Mouse (Mus musculus) c-Kit-positive CD71-positive TER-119-negative erythroid progenitor cells, embryonic 14.5 days (primary cell): ENCODE results near the gene Endov.

Experiments
- DNase-seq: peaks from one replicate; pipeline ENCODE4 v3.0.0-alpha.2; 2013; ENCODE audit warnings: low read depth

The Endov gene

DNA sequence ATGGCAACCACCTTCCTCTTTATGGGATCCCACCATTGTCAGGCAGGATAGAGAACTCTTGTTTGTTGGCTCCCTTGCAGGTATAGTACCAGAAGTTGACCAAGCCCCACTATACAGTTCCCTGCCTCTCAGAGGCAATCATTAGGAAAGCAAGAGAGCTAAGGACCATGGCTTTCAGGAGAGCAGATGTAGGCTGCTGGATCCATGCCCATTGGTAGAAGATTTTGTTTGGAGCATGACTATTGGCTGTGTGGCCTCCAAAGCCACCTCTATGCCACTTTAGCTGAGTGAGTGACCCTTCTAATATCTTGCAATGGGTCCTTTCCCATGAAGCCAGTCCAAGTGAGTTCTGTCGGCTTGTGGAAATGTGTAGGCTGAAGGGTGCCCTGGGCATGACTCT is 28.2 kb downstream of the Endov start:
- DNase-seq, result no peak

DNA sequence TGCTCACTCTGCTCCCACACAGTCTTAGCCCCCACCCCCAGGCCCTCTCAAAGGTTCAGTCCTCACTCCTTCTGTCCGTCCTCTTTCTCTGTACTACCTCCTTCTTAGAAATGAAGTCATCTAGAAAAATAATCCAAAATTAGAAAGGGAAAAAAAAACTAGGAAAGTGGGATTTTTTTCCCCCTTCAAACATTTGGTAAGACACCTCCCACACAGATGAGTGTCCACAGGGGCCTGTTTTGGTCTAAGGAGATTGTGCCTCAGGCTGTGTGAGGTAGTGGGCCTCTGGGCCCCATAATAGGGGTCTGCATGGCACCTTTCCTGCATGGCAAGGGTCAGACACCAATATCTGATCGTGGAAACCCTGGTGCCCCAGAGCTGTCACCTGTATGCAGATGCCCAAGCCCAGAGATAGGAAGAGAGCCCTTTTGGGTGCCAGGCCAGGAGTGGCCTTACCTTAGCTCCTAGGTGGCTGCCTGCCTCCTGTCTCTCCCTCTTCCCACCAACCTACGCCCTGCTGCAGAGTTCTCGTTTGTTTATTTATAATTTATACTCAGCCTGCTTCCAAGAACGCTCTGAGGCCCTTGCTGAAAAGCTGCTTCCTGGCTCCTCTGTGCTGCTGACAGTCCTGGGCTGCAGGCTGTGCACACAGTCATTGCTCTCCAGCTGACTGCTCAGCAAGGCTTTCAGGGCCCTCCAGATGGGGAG is 29.0 kb downstream of the Endov start:
- DNase-seq, result no peak

DNA sequence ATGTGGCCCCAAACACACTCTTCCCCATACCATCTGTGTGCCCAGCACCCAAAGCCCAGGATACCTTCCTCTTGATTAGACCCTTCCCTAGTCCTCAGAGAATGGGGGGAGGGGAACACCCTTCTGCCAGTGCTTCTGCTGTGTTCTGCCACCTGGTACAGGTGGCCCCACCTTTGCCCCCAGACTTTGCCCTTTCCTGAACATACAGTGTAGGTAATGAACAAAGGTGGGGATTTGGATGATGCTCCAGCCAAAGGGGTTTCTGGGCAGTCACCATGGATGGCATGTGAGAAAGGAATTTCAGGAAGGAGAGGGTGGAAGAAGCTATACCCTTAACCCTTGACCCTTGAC is 29.5 kb downstream of the Endov start:
- no peak for DNase-seq

DNA sequence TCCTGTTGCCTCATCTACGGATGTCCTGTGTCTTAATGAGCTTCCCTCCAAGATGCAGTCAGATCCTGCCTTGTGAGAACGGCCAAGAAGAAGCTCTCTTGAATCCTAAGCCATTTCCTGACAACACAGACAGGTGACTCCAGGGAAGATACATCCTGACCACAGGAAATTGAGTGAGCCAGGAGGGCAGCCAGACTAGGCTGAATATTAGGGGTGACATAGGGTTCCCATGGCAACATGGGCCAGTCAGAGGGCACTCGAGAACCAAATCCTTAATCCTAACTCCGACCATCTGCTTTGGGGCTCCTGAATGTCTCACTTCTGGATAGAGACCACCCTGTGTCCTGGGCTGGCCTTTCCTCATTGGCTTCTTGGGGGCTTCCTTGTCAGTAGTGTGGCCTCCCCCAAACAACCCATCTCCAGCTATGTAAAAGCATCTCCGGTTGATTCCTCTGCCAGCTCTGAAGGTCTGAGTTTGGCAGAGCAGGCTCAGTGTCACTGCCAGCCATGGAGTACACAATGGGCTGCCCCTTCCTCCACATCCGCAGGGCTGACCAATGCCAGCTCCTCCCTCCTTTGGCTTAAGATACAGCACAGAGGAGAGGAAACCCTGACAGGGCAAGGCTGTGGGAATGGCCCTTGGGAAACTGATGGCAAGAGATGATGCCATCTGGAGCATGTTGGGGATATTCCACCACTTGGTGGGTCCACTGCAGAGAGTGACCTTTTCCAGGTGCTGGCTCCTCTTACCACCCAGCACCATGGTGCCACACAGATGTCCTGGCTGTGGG is 31.0 kb downstream of the Endov start:
- no peak for DNase-seq

DNA sequence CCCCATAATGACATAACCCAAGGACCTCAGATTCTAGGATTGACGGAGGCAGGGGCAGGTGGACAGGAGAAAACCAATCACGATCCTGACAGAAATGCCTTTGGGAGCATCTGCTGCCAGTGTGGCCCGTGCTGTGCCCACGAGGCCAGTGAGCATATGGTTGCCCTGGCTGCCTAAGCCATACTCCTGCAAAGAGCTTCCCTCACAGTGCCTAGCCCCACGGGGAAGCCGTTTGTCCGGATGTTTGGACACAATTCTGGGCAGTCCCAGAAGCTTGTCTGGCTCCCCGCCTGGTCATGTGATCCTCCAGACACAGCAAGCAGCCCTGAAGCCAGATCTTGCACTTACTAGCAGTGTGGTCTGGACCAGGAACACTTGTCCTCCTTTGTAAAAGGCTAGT is 31.6 kb downstream of the Endov start:
- no peak for DNase-seq

DNA sequence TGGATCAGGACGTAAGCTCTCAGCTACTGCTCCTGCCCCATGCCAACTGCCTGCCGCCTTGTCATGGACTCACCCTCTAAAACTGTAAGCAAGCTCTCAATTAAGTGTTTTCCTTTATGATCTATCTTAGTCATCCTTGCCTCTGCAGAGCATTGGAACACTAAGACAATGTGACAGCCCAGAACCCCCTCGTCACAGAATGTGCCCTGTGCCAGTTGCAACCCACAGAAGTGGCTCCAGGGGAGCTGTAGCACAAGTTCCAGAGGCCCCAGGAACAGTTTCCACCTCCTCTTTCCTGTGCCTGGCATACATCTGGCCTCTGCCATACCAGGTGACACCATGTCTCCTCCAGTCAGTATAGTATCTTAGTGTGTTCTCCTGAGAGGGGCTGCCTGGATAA is 32.2 kb downstream of the Endov start:
- DNase-seq, result no peak

DNA sequence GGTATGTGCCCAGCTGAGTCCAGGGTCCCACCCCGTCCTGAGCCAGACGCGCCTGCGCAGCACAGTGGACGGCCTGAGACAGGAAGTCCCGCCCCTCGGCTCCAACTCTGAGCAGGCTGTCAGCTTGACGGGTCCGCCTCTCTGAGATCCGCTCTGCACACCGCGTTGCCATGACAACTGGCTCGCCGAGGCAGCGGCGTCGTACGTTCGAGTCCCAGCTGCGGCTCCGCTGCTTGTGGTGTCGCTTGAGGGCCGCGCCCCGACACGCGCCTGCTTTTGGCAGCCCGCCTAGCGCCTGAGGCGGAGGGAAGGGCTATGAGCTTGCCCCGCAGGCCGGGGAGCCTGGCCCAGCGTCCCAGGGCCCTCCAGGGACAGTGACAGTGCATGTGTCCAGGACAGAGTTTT is 33.4 kb downstream of the Endov start:
- peak; percentile 67 for DNase-seq

DNA sequence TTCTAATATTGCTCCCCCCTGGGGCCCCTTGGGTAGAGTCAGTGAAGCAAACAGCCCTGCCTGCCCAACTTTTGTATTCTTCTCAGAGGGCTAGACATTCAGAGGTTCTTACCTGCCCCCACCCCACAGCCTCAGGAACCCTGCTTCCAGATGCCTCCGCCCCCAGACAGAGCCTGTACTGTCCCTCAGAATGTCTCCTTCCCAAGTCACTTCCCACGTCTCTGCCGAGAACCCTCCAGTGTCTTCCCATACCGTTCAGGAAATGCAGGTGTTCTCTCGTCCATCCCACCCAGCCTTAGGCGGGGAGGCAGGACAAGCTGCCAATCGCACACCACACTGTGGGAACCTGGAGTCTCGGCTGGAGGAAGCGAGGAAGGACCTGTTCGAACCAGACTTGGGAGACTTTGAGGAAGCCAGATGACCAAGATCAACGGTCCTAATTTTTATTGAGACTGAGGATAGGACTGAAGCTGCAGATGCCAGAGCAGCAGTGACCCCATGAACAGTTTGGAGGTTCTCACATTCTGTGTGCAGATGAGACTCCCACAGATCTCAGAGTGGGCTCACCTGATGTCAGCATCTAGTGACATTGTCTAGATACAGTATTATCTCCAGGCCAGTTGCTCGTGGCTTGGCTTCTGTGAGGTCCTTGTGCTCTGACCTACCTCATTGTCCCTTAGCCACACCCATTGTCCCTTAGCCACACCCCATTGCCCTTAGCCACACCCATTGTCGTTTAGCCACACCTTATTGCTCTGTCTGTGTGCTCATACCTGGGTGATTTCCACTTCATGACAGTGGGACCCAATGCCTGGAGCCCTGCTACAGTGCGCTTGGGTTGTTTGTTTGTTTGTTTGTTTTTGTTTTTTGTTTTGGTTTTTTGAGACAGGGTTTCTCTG is 35.2 kb downstream of the Endov start:
- DNase-seq, result peak; percentile 31

DNA sequence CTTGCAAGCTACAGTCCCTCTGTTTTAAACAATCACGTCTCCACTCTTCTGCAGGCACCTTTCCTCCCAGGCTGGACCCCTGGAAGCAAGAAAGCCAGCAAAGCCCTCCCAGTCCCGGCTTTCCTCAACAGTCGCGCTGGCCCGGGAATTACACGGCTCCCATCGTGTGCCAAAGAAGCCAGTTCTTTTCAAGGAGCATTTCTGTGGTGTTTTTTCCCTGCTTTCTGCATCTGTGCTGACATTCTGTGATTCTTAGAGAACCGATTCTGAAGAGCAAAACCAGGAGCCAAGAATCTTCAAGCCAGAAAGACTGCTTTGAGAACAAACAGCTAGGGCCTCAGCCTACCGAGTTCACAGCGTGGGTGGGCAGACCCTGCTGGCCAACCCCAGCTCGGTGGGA is 37.8 kb downstream of the Endov start:
- no peak for DNase-seq

DNA sequence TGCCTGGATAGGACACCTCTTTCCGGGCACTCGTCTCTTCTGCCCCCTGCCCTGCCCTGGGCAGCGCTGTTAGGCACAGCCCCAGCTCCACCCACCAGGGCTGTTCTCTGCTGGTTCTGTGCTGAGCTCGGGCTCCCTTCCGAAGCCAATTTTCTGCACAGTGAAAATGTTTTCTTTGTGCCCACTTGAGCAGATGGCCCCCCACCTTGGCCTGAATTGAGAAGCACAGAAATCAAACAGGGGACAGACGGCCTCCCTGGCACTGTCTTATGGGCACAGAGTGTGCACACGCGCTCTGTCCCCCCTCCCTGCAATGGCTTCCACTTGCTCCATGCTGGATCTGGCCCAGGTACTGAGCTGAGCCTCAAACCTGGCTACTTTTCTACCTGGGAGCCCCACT is 41.3 kb downstream of the Endov start:
- no peak for DNase-seq

DNA sequence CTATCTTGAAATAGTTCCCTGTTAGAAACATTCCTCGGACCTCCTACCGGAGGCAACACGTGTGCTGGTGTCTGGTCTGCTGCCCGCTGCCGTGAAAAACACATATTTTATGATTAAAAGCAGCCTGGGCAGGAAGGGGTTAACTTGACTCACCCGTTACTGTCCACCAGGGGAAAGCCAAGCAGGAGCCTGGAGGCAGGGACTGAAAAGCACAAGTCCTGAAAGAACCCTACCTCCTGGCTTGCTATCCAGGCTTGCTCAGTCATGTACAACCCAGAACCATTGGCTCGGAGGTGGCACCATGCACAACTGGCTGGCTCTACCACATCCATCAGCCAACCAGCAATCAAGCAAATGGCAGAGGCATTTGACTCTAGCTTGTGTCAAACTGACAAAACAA is 42.6 kb downstream of the Endov start:
- DNase-seq, result no peak

DNA sequence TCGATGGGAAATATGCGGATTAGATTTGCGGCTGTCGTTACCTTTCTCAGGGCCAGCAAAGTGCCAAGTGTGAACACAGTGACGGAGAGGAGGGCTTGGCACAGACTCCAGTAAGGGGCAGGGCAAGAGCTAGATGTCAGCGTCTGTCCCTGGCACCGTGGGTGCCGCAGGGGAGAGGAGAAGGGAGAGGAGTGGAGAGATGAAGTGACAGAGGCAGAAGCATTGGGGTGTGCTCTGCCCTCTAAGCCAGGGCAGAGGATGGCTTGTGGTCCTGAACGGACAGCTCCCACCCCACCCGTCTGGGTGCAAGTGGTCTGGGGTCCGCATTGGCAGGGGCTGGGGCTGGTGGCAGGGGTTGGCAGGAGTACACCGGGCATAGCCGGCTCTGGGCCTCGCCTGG is 48.8 kb downstream of the Endov start:
- no peak for DNase-seq

DNA sequence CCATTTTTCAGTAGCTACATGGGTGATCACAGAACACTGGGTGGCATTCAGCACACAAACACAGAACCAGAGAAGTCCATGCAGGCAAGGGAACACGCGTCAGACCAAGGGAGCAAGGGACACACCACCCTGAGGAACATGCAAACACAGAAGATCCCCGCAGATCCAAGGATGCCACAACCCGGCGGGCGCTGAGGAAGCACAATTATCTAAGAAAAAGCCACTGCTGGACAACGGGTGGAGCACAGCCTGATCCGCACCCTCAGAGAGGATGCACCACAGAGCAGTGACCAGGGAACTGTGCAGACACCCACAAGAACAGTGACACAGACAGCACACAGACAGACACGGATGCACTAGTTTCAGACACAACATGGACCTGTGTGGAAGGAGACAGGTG is 49.4 kb downstream of the Endov start:
- no peak for DNase-seq

DNA sequence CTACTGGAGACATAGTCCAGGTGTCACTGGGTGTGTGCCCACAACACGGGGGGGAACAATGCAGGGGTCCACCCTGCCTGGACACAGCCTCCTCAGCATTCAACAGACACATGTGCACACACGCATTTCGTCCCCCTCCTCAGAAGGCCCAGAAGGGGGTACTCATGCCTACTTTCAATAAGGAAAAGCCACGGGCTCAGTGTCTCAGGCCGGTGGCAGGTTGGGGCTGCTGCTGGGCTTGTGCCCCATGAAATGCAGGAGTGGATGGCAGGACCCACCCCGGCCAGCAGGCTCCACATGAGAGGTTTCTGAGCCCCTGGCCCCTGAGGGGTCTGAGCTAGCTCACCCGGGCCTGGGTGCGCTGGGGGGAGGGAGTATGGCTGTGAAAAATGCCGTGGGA is 49.9 kb downstream of the Endov start:
- no peak for DNase-seq

DNA sequence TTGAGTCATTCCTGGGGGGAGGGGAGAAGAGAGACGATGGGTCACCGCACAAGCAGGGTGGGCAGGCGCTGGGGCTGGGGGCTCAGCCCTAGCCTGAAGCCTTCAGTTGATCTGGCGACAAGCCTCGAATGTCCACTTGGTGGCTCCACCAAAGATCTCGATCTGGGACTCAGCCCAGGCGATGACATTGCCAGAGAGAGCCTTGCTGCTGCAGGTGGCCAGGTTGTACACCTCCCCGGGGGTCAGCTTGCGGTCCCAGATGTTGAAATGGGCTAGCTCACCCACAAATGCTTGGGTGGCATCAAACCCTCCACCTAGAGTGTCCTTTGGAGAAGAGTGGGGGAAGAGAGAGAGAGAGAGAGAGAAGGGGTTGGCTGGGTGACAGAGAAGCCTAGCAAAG is 51.2 kb downstream of the Endov start:
- DNase-seq, result no peak

DNA sequence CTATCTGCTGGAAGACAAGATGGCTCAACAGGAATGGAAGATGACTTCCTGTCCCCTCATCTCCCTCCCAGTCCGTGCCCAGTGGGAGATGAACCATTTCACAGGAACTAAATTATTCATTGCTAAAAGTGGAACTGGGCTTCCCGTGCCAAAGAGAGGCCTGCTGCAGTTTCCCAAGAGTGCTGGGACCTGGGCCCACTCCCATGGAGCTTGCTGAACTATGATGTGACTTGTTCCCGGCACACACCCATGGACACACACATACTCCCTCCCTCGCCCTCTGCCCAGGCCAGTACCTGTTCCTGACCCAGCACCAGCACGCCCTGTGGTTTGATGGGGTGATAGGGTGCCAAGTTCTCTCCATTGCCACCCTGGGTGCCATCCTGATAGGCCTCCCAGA is 51.7 kb downstream of the Endov start:
- DNase-seq, result no peak

DNA sequence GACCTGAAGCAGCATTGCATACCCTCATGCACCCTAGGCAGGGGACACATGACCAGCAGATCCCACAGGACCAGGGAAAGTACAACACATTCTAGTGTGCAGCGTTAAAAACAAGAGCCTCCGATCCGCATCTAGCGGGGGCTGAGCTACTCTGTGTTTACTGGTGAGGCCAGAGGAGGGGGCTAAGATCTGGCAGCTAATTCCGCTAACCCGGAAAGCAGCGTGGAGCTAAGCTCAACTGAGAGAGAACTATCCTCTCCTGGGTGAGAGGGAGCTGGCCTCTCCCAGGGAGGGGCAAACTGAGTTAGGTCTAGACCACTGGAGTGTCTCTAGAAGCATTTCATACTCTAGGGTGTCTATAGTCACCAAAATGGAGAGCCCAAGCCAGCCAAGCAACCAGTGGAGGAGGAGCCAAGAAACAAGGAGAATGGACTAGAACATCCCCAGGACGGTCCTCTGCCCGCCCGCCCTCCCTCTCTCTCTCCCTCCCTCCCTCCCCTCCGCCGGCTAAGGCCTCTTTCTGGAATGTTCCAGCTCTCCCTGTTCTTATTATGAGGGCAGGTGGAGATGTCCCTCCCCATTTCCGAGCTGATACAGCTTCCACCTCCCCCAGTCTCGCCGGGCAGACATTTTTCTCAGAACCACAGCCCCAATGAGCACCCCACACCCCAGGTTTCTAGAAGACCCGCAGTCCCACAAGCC is 52.8 kb downstream of the Endov start:
- no peak for DNase-seq

DNA sequence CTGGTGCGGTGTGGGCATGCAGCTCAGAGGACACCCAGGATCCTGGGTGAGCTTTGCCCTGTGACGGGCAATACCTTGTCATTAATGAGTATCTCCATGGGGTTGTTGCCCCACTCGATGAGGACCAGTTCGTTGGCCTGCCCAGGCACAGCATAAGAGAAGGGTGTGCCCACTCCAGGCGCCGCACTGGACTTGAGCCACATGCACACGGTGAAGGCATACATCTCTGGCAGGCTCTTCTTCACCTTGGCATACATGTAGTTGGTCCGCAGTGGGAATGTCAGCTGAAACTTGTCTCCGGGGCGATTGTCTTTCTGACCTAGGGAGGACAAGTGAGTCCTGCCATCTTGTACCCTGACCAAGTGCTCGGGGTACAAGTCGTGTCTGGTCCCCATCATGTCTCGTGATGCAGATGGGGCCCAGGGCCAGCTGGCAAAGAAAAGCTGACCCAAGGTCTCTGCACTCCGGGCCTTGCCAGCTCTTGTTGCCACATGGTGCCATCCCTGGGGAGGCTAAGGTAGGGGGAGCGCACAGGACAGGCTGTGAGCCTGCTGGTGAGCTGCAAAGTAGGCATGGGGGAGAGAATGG is 53.5 kb downstream of the Endov start:
- no peak for DNase-seq

DNA sequence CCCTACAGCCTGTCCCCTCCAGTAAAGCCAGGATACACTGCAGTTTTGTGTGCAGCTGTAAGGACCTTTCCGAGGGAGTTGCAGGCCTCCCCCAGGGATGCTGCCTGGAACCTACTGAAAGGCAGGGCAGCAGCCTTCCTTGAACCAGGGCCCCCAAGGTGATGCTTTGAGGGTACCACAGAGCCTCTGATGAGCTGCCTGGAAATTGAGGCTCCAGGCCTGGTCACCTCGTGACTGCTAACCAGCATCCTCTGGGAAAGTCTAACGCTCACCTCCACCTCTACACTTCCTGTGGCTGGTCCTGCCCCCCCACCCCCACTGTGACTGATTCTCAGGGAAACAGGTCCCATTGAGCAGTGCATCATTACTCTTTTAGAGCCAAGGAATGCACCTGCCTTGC is 54.1 kb downstream of the Endov start:
- DNase-seq, result no peak

DNA sequence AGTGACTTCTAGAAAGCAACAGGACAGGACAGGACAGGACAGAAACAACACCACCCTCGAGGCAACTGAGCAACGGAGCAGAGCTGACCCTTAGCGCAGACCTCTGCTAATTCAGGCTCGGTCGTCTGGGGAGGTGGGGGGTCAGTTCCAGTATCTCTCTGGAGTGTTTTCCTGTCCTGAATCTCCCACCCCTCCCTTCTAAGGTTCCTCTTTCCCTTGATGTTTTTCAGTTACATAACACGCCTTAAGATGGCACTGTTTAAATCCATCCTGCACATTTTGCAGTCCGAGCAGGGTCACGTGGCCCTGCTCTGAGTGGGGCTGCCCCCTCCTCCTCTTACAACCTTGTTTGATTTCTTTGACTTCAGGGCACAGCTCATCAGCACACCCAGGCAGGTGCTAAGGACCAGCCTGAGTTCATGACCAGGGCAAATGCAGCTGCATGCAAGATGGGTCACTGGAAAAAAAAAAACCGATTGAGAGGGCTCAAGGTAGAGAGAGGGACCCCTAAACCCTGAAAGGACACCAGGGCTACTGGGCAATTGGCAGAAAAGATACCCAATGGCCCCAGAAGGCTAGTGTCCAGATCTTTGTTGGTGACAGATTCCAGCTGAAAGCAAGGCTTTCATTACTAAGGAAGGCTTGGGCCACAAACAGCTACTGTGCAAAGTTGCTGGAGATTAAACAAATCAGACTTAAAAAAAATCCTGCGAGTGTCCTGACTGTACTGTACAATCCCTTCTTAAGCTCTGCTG is 54.8 kb downstream of the Endov start:
- no peak for DNase-seq

DNA sequence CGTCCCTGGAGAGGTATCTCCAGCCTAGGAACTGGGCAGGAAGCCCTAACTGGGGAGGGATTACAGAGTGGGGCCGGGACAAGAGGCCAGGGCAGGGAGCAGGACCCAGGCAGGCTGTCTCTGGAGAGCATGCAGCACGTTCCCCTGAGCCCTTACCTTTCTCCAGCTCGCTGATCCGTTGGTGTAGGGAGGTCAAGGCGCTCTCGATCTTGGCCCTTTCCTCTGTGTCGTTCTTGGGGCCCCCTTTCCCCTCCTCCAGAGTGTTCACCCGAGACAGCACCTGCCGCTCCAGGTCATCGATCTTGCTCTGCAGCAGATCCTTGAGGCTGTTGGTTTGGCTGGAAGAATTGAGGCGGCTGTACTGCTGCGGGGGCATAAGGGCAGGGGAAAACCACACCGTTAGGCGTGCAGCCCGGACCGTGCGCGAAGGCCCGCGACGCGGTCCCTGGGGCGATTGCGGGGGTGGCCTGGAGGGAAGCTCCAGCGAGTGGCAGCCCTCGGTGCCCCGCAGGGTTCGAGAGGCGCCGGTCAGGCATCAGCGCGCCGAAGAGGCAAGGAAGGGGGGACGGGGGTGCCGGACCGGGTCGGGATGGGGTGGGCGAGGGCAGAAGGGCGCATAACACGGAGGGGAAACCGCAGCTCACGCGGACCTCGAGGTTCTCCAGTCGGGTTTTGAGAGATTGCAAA is 55.5 kb downstream of the Endov start:
- DNase-seq, result no peak
